Mouse (Mus musculus) stomach, postnatal 0 days (tissue): ENCODE measurements around the gene Plgrkt. TPM values are rescaled to one million over a fixed set of nuclear protein-coding genes. Genes with fewer than 3 reads are reported as not detected.

ENCODE experiments used
- ATAC-seq: fragments of 200-750 bp; cut with Nextera tagmentation; 2 replicates; pipeline ENCODE4 v1.8.0; 2017; ENCODE audit not compliant: low FRiP score, low TSS enrichment
- DNase-seq: peaks from one replicate; pipeline ENCODE4 v3.0.0-alpha.2; 2016; ENCODE audit warnings: low spot score
- H3K27ac ChIP-seq: fragments of 300-500 bp; sonication (generic); replicated peaks from 2 replicates; pipeline ENCODE4 v1.5.1; 2014; ENCODE audit warnings: mild to moderate bottlenecking, control low read depth
- H3K27me3 ChIP-seq: fragments of 300-500 bp; sonication (generic); 2 replicates; pipeline ENCODE4 v1.6.1; 2014; ENCODE audit warnings: low read length; ENCODE audit not compliant: control insufficient read depth, insufficient read depth
- H3K36me3 ChIP-seq: fragments of 300-500 bp; sonication (generic); 2 replicates; pipeline ENCODE4 v1.6.1; 2014; ENCODE audit warnings: low read length, mixed read lengths; ENCODE audit not compliant: control insufficient read depth, insufficient read depth
- H3K4me1 ChIP-seq: fragments of 300-500 bp; sonication (generic); replicated peaks from 2 replicates; pipeline ENCODE4 v1.6.1; 2014; ENCODE audit warnings: antibody characterized with exemption; ENCODE audit not compliant: control insufficient read depth, insufficient read depth
- H3K4me2 ChIP-seq: fragments of 300-500 bp; sonication (generic); replicated peaks from 2 replicates; pipeline ENCODE4 v1.6.1; 2014; ENCODE audit warnings: low read depth, mild to moderate bottlenecking, control low read depth, moderate library complexity
- H3K4me3 ChIP-seq: fragments of 300-500 bp; sonication (generic); 2 replicates; pipeline ENCODE4 v1.5.1; 2014; ENCODE audit warnings: low read depth, low read length, control low read depth
- H3K9ac ChIP-seq: fragments of 300-500 bp; sonication (generic); 2 replicates; pipeline ENCODE4 v1.6.1; 2014; ENCODE audit warnings: mild to moderate bottlenecking, low read length, control low read depth, mixed read lengths
- H3K9me3 ChIP-seq: fragments of 300-500 bp; sonication (generic); 2 replicates; pipeline ENCODE4 v1.6.1; 2016; ENCODE audit warnings: low read length; ENCODE audit not compliant: control insufficient read depth
- CTCF ChIP-seq: IDR thresholded peaks from 2 replicates; pipeline ENCODE4 v1.5.1; 2016; ENCODE audit warnings: antibody characterized with exemption, low read depth, mild to moderate bottlenecking, moderate library complexity
- EP300 ChIP-seq: optimal IDR thresholded peaks from 2 replicates; pipeline ENCODE3; 2016; ENCODE audit warnings: antibody characterized with exemption
- WGBS: fragments of 180-500 bp; shearing (Covaris S2); extraction: QIAGEN DNeasy Blood & Tissue Kit; methylation state at CpG from one replicate; pipeline ENCODE4 v1.1.7; 2014; 5-methylcytosine and 5-hydroxymethylcytosine counted together
- polyA plus RNA-seq: library from polyadenylated mRNA; unstranded; fragments of >200 nt; fragmentation: Nextera tagmentation; extraction: Ambion mirVana; gene quantifications from 2 replicates; pipeline ENCODE4 v1.2.1, GENCODE M21; 2015

Plgrkt gene
- polyA plus RNA-seq, 1 experiment from 2014 or later: 169 TPM

GRCm38 (mm10) chr19:29370112-29370511, 2.9 kb upstream of the Plgrkt start:
- Histone ChIP-seq H3K4me2 (no peak overlapping the region), H3K27ac (no peak overlapping the region), H3K36me3 (no peaks in the 10 kb centered on the region), H3K9me3 (no peaks in the 10 kb centered on the region), H3K27me3 (no peaks in the 10 kb centered on the region), H3K9ac (no peak overlapping the region), H3K4me1 (no peaks in the 10 kb centered on the region), H3K4me3 (no peak overlapping the region)
- ATAC-seq (no peak), DNase-seq (no peak)
- TF ChIP-seq CTCF (no peak), EP300 (no peak)
- 67% methylated on average over 12 of the region's 12 CpGs for WGBS

GRCm38 (mm10) chr19:29368671-29369309, 1.6 kb upstream of the Plgrkt start:
- no peak for TF ChIP-seq CTCF
- no peak for TF ChIP-seq EP300
- no peak overlapping the region for H3K27ac ChIP-seq
- 85% methylated on average over 3 of the region's 3 CpGs for WGBS
- no peak overlapping the region for H3K9ac ChIP-seq
- no peaks in the 10 kb centered on the region for H3K4me1 ChIP-seq
- H3K27me3 ChIP-seq: no peaks in the 10 kb centered on the region
- H3K4me3 ChIP-seq: no peak overlapping the region
- DNase-seq (no peak), ATAC-seq (no peak)
- no peak overlapping the region for H3K4me2 ChIP-seq
- no peaks in the 10 kb centered on the region for H3K9me3 ChIP-seq
- no peaks in the 10 kb centered on the region for H3K36me3 ChIP-seq

- Histone ChIP-seq H3K4me1 (no peaks in the 10 kb centered on the region), H3K27ac (no peak overlapping the region), H3K9me3 (no peaks in the 10 kb centered on the region), H3K9ac (no peak overlapping the region), H3K36me3 (no peaks in the 10 kb centered on the region), H3K4me3 (no peak overlapping the region), H3K27me3 (no peaks in the 10 kb centered on the region), H3K4me2 (no peak overlapping the region)
- TF ChIP-seq EP300 (no peak), CTCF (no peak)
- ATAC-seq (no peak), DNase-seq (no peak)
- WGBS: 87% methylated on average over 2 of the region's 2 CpGs
Observed at GRCm38 (mm10) chr19:29368041-29368440, 851 bp upstream of the Plgrkt start.

GRCm38 (mm10) chr19:29366226-29366968, 793 bp downstream of the Plgrkt start:
- H3K9ac ChIP-seq: peak overlapping the region; percentile 63
- WGBS: 46% methylated on average over 20 of the region's 20 CpGs
- H3K27ac ChIP-seq: peak overlapping the region; percentile 71

GRCm38 (mm10) chr19:29365105-29365504, 2.1 kb downstream of the Plgrkt start:
- ATAC-seq (no peak), DNase-seq (no peak)
- no peak overlapping the region for H3K4me2 ChIP-seq
- no peaks in the 10 kb centered on the region for H3K36me3 ChIP-seq
- no peaks in the 10 kb centered on the region for H3K27me3 ChIP-seq
- no peak overlapping the region for H3K4me3 ChIP-seq
- TF ChIP-seq CTCF (no peak), EP300 (no peak)
- H3K9ac ChIP-seq: no peak overlapping the region
- peaks cover 2% of the 10 kb centered on the region; the same call in 1 of the 2 replicates for H3K4me1 ChIP-seq
- WGBS: 33% methylated on average over 3 of the region's 3 CpGs
- no peak overlapping the region for H3K27ac ChIP-seq
- no peaks in the 10 kb centered on the region for H3K9me3 ChIP-seq

More at GRCm38 (mm10) chr19:29366226-29366968, 793 bp downstream of the Plgrkt start:
- Histone ChIP-seq H3K27me3 (no peaks in the 10 kb centered on the region), H3K4me2 (peak overlapping the region; percentile 76), H3K9me3 (no peaks in the 10 kb centered on the region), H3K36me3 (no peaks in the 10 kb centered on the region), H3K4me3 (peak overlapping the region; percentile 62), H3K4me1 (no peaks in the 10 kb centered on the region; the same call in 1 of the 2 replicates)
- TF ChIP-seq CTCF (no peak), EP300 (no peak)
- DNase-seq (no peak), ATAC-seq (no peak)

- peaks cover 2% of the 10 kb centered on the region; the same call in 1 of the 2 replicates for H3K4me1 ChIP-seq
- TF ChIP-seq EP300: no peak
- TF ChIP-seq CTCF: no peak
Observed at GRCm38 (mm10) chr19:29364076-29364475, 3.1 kb downstream of the Plgrkt start.

More at GRCm38 (mm10) chr19:29364076-29364475, 3.1 kb downstream of the Plgrkt start:
- Histone ChIP-seq H3K4me3 (no peak overlapping the region), H3K36me3 (no peaks in the 10 kb centered on the region), H3K27me3 (no peaks in the 10 kb centered on the region), H3K9me3 (no peaks in the 10 kb centered on the region), H3K4me2 (no peak overlapping the region), H3K27ac (no peak overlapping the region), H3K9ac (no peak overlapping the region)
- DNase-seq (no peak), ATAC-seq (no peak)
- WGBS: 80% methylated on average over 5 of the region's 5 CpGs
